Mouse (Mus musculus) ES-E14 (cell line): ENCODE results near the gene Gnai2. TPM values are rescaled to one million over a fixed set of nuclear protein-coding genes. Genes with fewer than 3 reads are reported as not detected.

ENCODE experiments used
- DNase-seq: peaks from one replicate; pipeline ENCODE4 v3.0.0-alpha.2; 2013; ENCODE audit warnings: low read depth, low spot score
- H3K27ac ChIP-seq: 2 replicates; pipeline ENCODE4 v1.5.1; 2012; ENCODE audit warnings: low read depth, mild to moderate bottlenecking, low read length, moderate library complexity, mixed read lengths; ENCODE audit not compliant: poor library complexity, insufficient read depth, severe bottlenecking
- H3K36me3 ChIP-seq: 2 replicates; pipeline ENCODE4 v1.6.1; 2012; ENCODE audit warnings: mild to moderate bottlenecking, low read length, moderate library complexity, mixed read lengths; ENCODE audit not compliant: control insufficient read depth, poor library complexity, insufficient read depth, severe bottlenecking
- H3K4me1 ChIP-seq, 2 experiments: fragments of 150-350 bp in 1 of 2; sonication (generic) in 1 of 2; 2 replicates each; pipeline ENCODE4 v1.6.1; 2012; ENCODE audit warnings: low read length in 2 of 2, mild to moderate bottlenecking in 1 of 2, mixed read lengths in 1 of 2; ENCODE audit not compliant: control insufficient read depth in 2 of 2, insufficient read depth in 2 of 2, poor library complexity in 1 of 2
- H3K4me3 ChIP-seq, 2 experiments: fragments of 150-350 bp in 1 of 2; sonication (generic) in 1 of 2; 2 replicates each; pipeline ENCODE4 v1.5.1; 2012; ENCODE audit warnings: low read length in 2 of 2, low read depth in 1 of 2, mild to moderate bottlenecking in 1 of 2, mixed read lengths in 1 of 2; ENCODE audit not compliant: insufficient read depth in 1 of 2, poor library complexity in 1 of 2, severe bottlenecking in 1 of 2
- H3K9ac ChIP-seq: 2 replicates; pipeline ENCODE4 v1.6.1; 2012; ENCODE audit warnings: low read depth, mild to moderate bottlenecking, low read length, mixed read lengths; ENCODE audit not compliant: poor library complexity, insufficient read depth, severe bottlenecking
- H3K9me3 ChIP-seq: fragments of 150-350 bp; sonication (generic); 2 replicates; pipeline ENCODE4 v1.6.1; 2012; ENCODE audit warnings: low read depth, mild to moderate bottlenecking, low read length; ENCODE audit not compliant: control insufficient read depth, insufficient read depth
- CHD2 ChIP-seq: IDR thresholded peaks from 2 replicates; pipeline ENCODE4 v1.6.1; 2014; ENCODE audit warnings: mild to moderate bottlenecking, low read depth, low read length, inconsistent platforms
- HCFC1 ChIP-seq: IDR thresholded peaks from 2 replicates; pipeline ENCODE4 v1.6.1; 2012; ENCODE audit warnings: low read length, inconsistent platforms, borderline replicate concordance; ENCODE audit not compliant: insufficient read depth
- MAFK ChIP-seq: IDR thresholded peaks from 2 replicates; pipeline ENCODE4 v1.6.1; 2014; ENCODE audit warnings: mild to moderate bottlenecking, low read depth, low read length, inconsistent platforms; ENCODE audit not compliant: insufficient read depth
- ZC3H11A ChIP-seq: IDR thresholded peaks from 2 replicates; pipeline ENCODE4 v1.6.1; 2012; ENCODE audit warnings: low read depth, mild to moderate bottlenecking, inconsistent platforms, low read length, borderline replicate concordance
- ZNF384 ChIP-seq: IDR thresholded peaks from 2 replicates; pipeline ENCODE4 v1.6.1; 2012; ENCODE audit warnings: low read depth, low read length, inconsistent platforms
- in situ Hi-C, 2 experiments: fragments of 600-800 bp; cut with MboI; formaldehyde crosslinking; loops; one replicate each; pipeline ENCODE4 v1.15.1; 2025; ENCODE audit warnings: low sequenced_read_pairs in 2 of 2, inconsistent platforms in 1 of 2; ENCODE audit not compliant: unreplicated experiment in 2 of 2
- total RNA-seq: library from RNA; depleted of rRNA; stranded (reverse); fragments of 300-350 nt; gene quantifications from 2 replicates; pipeline ENCODE4 v1.2.3, GENCODE M21; 2012

Gnai2 gene
- total RNA-seq, 1 experiment = 178 TPM

DNA sequence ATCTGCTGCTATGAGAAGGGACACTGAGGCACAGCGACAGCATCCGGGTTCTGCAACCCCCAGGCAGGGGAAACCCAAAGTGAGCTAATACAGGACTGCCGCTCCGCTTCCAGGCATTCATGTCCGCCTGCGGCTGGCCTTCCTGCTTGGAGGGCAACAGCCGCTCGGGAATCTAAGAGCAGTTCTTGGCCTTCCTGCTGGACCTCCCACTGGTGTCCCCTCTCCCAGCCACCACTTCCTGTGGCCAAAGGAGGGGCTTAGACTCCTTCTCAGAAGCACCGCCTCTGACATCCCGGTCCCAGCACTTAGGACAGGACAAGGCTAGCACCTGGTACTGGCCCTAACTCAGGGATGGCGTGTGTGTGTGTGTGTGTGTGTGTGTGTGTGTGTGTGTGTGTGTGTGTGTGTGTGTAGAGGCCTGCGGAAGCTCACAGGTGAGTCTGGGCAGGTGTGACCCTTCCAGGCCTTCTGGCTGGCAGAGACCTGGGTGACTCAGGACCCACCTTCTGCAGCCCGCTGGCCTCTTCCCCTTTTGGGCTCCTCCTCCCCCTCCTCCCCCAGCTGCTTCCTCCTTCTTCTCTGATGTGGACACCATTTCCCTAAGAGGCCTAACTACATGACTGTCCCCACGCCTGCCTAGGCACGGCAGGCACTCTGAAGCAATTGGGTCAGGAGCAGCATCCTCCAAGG lies 6.3 kb downstream of the Gnai2 start:
- in situ Hi-C loops = no loop called here
- peaks cover 17 to 64% of the 10 kb centered on the region in 2 experiments; a peak in 3 of 4 replicates for H3K4me1 ChIP-seq
- no peak for DNase-seq
- H3K9me3 ChIP-seq = no peaks in the 10 kb centered on the region
- peaks cover 5% of the 10 kb centered on the region; the same call in 1 of the 2 replicates for H3K36me3 ChIP-seq
- peak overlapping the region; percentile 22; the same call in 1 of the 2 replicates for H3K27ac ChIP-seq
- no peak overlapping the region for H3K9ac ChIP-seq
- H3K4me3 ChIP-seq = peak overlapping the region; percentile 21 to 31; a peak in 3 of 4 replicates
- TF ChIP-seq ZNF384 = no peak
- TF ChIP-seq HCFC1 = no peak
- no peak for TF ChIP-seq ZC3H11A
- no peak for TF ChIP-seq MAFK

- DNase-seq = no peak
Measured at GRCm38 (mm10) chr9:107627387-107628255, 7.5 kb downstream of the Gnai2 start.

GRCm38 (mm10) chr9:107626844-107627277 lies 8.3 kb downstream of the Gnai2 start:
- peak overlapping the region; percentile 8 to 45; a peak in 2 of 4 replicates for H3K4me3 ChIP-seq
- peak; percentile 98 for DNase-seq
- in situ Hi-C loops = no loop called here
- H3K36me3 ChIP-seq = peaks cover 6% of the 10 kb centered on the region; the same call in 1 of the 2 replicates
- H3K9ac ChIP-seq = peak overlapping the region; percentile 66; the same call in 1 of the 2 replicates
- H3K27ac ChIP-seq = peak overlapping the region; percentile 50; the same call in 1 of the 2 replicates
- TF ChIP-seq MAFK = no peak
- no peak for TF ChIP-seq ZNF384
- TF ChIP-seq ZC3H11A = no peak
- no peak for TF ChIP-seq HCFC1
- TF ChIP-seq CHD2 = peak; percentile 34; the same call in 1 of the 2 replicates
- H3K4me1 ChIP-seq = peaks cover 15 to 56% of the 10 kb centered on the region in 2 experiments; a peak in 3 of 4 replicates
- no peaks in the 10 kb centered on the region for H3K9me3 ChIP-seq

More at GRCm38 (mm10) chr9:107627387-107628255, 7.5 kb downstream of the Gnai2 start:
- Histone ChIP-seq H3K27ac (peak overlapping the region; percentile 50; the same call in 1 of the 2 replicates), H3K9me3 (no peaks in the 10 kb centered on the region), H3K36me3 (peaks cover 5% of the 10 kb centered on the region; the same call in 1 of the 2 replicates), H3K9ac (peak overlapping the region; percentile 21; the same call in 1 of the 2 replicates), H3K4me1 (peaks cover 15 to 63% of the 10 kb centered on the region in 2 experiments; a peak in 3 of 4 replicates), H3K4me3 (peak overlapping the region; percentile 9 to 19; a peak in 1 of 4 replicates)
- TF ChIP-seq CHD2 (no peak), ZC3H11A (no peak), ZNF384 (no peak), MAFK (no peak), HCFC1 (no peak)
- in situ Hi-C loops = no loop called here

DNA sequence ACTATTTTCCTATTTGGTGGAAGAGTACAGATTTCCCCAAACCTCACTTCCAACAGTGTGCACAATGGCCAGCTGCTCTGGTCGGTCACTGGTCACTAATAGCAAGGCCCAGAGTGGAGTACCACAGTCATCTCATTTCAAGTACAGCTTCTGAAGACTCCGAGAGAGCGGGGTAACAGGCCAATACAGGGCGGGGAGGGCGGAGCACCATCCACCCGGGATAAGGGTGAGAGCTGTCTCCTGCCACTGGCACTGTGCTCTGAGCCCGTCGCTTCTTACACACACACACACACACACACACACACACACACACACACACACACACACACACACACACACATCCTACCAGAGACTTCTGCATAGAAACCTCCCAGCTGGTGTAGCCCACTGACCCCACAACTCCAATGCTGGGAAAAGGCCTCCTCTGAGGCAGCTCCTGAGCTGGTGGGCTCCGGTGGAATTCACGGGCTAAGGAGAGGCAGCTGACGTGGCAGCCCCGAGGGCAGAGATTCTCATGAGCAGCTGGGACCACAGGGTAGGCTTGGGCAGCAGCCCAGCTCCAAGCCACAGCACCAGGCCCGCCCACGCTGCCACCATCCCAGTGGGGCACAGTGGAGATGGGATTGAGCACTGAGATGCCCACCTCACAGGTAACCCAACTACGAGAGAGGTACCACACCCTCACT lies 8.9 kb downstream of the Gnai2 start:
- in situ Hi-C loops = no loop called here
- H3K36me3 ChIP-seq = peaks cover 6% of the 10 kb centered on the region; the same call in 1 of the 2 replicates
- TF ChIP-seq MAFK (no peak), ZC3H11A (no peak), CHD2 (no peak), HCFC1 (no peak), ZNF384 (no peak)
- H3K27ac ChIP-seq = peak overlapping the region; percentile 47; the same call in 1 of the 2 replicates
- H3K9ac ChIP-seq = peak overlapping the region; percentile 66; the same call in 1 of the 2 replicates
- H3K4me3 ChIP-seq = peak overlapping the region; percentile 8 to 45; a peak in 2 of 4 replicates
- no peaks in the 10 kb centered on the region for H3K9me3 ChIP-seq
- DNase-seq = no peak
- peaks cover 15 to 50% of the 10 kb centered on the region in 2 experiments; a peak in 3 of 4 replicates for H3K4me1 ChIP-seq
